Mouse (Mus musculus): ENCODE measurements around the gene Bicdl1.

DNA sequence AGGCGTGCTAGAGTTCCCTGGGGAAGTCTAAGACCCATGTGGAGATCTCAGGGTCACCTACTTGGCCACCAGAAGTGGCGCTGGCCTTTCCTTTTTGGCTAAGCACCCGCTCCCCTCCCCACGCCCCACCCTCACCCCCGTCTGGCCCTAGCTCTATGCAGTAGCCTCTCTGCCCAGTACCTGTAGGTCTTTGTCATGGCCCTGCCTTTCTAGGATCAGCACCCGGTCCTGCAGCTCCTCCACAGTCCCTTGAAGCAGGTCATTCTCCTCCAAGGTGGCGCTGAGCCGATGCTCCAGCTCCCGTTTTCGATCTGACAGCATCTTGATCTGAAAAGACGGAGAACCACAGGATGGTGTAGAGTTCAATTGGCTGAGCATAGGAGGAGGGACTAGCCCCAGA lies 61.4 kb downstream of the Bicdl1 start:
- TF ChIP-seq GATA1 (IDR thresholded peaks at IDR 0.05; ENCODE audit: borderline replicate concordance, low read length) = no peak
- no peak for TF ChIP-seq POLR2AphosphoS5 (IDR thresholded peaks at IDR 0.05; ENCODE audit: insufficient replicate concordance, low read depth, low read length)
